Mouse (Mus musculus) embryonic facial prominence, embryonic 14.5 days (tissue): Measurements from ENCODE around the gene Pla2g4b. TPM values are rescaled to one million over a fixed set of nuclear protein-coding genes. Genes with fewer than 3 reads are reported as not detected.

Experiments
- ATAC-seq: fragments of 200-750 bp; cut with Nextera tagmentation; 2 replicates; pipeline ENCODE4 v1.8.0; 2017; ENCODE audit warnings: low read depth, moderate number of reproducible peaks, moderate TSS enrichment
- DNase-seq: peaks from one replicate; pipeline ENCODE4 v3.0.0-alpha.2; 2015; ENCODE audit warnings: low spot score
- H3K27ac ChIP-seq: fragments of 300-500 bp; sonication (generic); replicated peaks from 2 replicates; pipeline ENCODE4 v1.5.1; 2014; ENCODE audit warnings: low read depth, mild to moderate bottlenecking, low read length, moderate library complexity
- H3K27me3 ChIP-seq: fragments of 300-500 bp; sonication (generic); replicated peaks from 2 replicates; pipeline ENCODE4 v1.6.1; 2014; ENCODE audit warnings: low read length; ENCODE audit not compliant: control insufficient read depth, insufficient read depth
- H3K36me3 ChIP-seq: fragments of 300-500 bp; sonication (generic); 2 replicates; pipeline ENCODE4 v1.6.1; 2014; ENCODE audit warnings: low read length, mixed read lengths; ENCODE audit not compliant: control insufficient read depth, insufficient read depth
- H3K4me1 ChIP-seq: fragments of 300-500 bp; sonication (generic); 2 replicates; pipeline ENCODE4 v1.6.1; 2014; ENCODE audit warnings: antibody characterized with exemption, low read length; ENCODE audit not compliant: control insufficient read depth, insufficient read depth
- H3K4me2 ChIP-seq: fragments of 300-500 bp; sonication (generic); 2 replicates; pipeline ENCODE4 v1.6.1; 2014; ENCODE audit warnings: low read depth, mild to moderate bottlenecking, low read length, moderate library complexity, mixed read lengths
- H3K4me3 ChIP-seq: fragments of 300-500 bp; sonication (generic); 2 replicates; pipeline ENCODE4 v1.5.1; 2014; ENCODE audit warnings: low read depth, mild to moderate bottlenecking, low read length
- H3K9ac ChIP-seq: fragments of 300-500 bp; sonication (generic); 2 replicates; pipeline ENCODE4 v1.6.1; 2014; ENCODE audit warnings: low read depth, mild to moderate bottlenecking, low read length, moderate library complexity, mixed read lengths
- H3K9me3 ChIP-seq: fragments of 300-500 bp; sonication (generic); 2 replicates; pipeline ENCODE4 v1.6.1; 2016; ENCODE audit warnings: low read length; ENCODE audit not compliant: control insufficient read depth
- WGBS: fragments of 180-500 bp; shearing (Covaris S2); extraction: QIAGEN DNeasy Blood & Tissue Kit; methylation state at CpG from one replicate; pipeline ENCODE4 v1.1.7; 2014; 5-methylcytosine and 5-hydroxymethylcytosine counted together
- polyA plus RNA-seq: library from polyadenylated mRNA; unstranded; fragments of >200 nt; fragmentation: Nextera tagmentation; extraction: Ambion mirVana; gene quantifications from 2 replicates; pipeline ENCODE4 v1.2.1, GENCODE M21; 2014

Pla2g4b gene
- polyA plus RNA-seq, 1 experiment from 2014 or later = 2.1 TPM

DNA sequence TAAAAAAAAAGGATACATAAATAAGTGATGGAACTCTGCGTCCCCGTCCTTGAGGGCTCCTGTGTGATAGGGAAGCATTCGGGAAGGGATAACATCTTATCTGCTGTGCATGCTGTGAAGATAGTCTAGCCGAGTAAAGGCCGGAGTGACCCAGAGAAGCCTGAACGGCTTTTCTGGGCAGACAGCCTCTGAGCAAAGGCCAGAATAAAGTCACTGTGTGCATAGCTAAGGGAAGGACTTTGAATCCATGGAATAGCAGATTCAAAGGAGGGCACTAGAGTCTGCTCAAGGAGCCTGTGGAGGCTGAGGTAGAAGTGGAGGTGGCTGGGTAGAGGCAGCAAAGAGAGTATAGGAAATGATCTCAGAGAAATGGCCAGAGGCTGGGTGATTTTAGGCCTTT is 38.4 kb upstream of the Pla2g4b start:
- peaks cover 16% of the 10 kb centered on the region for H3K36me3 ChIP-seq
- DNase-seq = no peak
- peaks cover 29% of the 10 kb centered on the region for H3K4me1 ChIP-seq
- 86% methylated on average over 6 of the region's 6 CpGs for WGBS
- H3K4me3 ChIP-seq = no peak overlapping the region
- H3K9me3 ChIP-seq = no peaks in the 10 kb centered on the region
- H3K4me2 ChIP-seq = no peak overlapping the region
- ATAC-seq = no peak
- H3K27ac ChIP-seq = peak overlapping the region; percentile 91
- H3K27me3 ChIP-seq = no peaks in the 10 kb centered on the region
- H3K9ac ChIP-seq = peak overlapping the region; percentile 41; the same call in 1 of the 2 replicates

DNA sequence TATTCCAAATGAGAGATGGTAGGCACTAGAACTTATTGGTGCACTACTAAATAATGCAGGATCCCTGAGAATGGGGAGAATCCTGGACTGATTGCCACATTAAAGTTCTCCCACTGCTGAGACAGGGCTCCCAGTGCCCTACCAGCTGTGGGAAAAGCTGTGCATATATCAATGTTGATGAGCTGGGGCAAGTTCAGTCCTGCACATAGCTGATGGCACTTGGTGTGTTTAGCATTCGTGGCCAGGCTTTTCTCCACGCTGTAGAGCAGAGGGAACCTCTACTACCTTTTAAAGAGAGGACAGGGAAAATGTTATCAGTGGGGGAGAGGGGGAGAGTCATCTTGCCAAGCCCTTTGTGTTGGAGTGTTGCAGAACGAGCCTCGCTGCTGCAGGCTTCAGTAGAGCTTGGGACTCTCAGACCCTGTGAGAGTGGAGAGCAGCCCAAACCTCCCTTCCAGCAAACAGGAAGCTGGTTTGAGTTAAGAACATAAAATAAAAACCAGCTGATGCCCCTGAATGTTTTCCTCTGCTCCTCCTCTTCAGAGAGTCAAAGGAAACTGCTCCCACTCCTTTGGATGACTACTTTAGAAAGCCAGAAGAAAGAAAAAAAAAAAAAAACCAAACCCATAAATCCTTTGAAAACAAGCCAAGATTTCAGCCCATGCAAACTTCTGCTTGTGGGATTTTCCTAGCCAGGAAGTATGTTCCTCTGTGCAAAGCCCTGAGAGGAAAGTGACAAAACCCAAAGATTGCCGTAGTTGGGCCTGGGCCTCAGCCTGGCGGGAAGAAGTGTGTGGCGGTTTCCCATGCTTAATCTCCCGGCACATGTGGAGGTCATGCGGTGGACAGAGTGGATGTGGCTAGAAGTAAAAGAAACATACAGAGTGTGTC is 37.6 kb upstream of the Pla2g4b start:
- Histone ChIP-seq H3K9me3 (no peaks in the 10 kb centered on the region), H3K36me3 (peaks cover 17% of the 10 kb centered on the region), H3K4me3 (no peak overlapping the region), H3K4me1 (peaks cover 29% of the 10 kb centered on the region), H3K27ac (peak overlapping the region; percentile 91), H3K9ac (peak overlapping the region; percentile 41; the same call in 1 of the 2 replicates), H3K4me2 (peak overlapping the region; percentile 19; the same call in 1 of the 2 replicates), H3K27me3 (no peaks in the 10 kb centered on the region)
- ATAC-seq (peak; percentile 81), DNase-seq (peak; percentile 91)
- 22% methylated on average over 9 of the region's 9 CpGs for WGBS

DNA sequence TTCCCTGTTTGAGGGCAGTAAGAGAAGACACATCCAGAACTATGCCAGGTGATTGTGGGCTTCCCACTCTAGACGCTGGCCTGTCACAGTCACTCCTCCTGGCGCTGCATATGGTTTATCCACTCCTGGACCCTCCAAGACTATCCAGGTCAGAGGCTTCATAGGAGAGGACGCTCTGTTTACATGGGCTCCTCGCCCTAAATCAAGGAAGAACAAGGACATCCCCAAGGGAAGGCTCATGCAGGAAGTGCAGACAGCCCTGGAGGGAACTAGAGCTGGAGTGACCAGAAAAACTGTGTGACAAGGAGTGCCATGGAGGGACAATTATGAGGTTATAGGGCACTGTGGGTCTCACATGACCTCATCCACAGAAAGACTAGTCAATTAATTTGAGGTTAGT is 35.9 kb upstream of the Pla2g4b start:
- H3K27ac ChIP-seq = peak overlapping the region; percentile 91
- H3K9ac ChIP-seq = no peak overlapping the region
- DNase-seq = no peak
- 83% methylated on average over 4 of the region's 4 CpGs for WGBS
- peaks cover 33% of the 10 kb centered on the region for H3K4me1 ChIP-seq
- no peaks in the 10 kb centered on the region for H3K27me3 ChIP-seq
- H3K4me2 ChIP-seq = no peak overlapping the region
- no peak overlapping the region for H3K4me3 ChIP-seq
- H3K36me3 ChIP-seq = peaks cover 20% of the 10 kb centered on the region
- no peaks in the 10 kb centered on the region for H3K9me3 ChIP-seq
- ATAC-seq = no peak

DNA sequence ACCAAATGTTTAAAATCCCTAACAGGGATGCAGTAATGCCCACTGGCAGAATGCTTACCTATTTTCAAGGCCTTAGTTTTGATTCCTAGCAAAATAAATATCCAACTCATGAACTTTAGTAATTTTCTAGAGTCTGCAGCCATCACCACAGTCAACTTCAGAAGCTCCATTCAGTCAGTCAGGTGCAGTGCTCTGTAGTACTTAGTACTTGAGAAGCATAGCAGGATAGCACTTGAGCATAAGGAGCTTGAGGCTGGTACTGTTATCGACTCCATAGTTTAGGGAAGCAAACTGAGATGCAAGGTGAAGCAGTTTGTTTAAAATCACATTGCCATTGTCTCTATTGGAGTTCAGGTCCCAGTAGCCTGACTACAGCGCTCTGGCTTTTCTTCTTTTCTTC is 33.5 kb upstream of the Pla2g4b start:
- WGBS = 92% methylated on average over 2 of the region's 2 CpGs
- Histone ChIP-seq H3K9me3 (no peaks in the 10 kb centered on the region), H3K27me3 (no peaks in the 10 kb centered on the region), H3K4me3 (no peak overlapping the region), H3K4me1 (peaks cover 30% of the 10 kb centered on the region), H3K9ac (no peak overlapping the region), H3K27ac (no peak overlapping the region), H3K36me3 (peaks cover 29% of the 10 kb centered on the region), H3K4me2 (no peak overlapping the region)
- DNase-seq (no peak), ATAC-seq (no peak)

DNA sequence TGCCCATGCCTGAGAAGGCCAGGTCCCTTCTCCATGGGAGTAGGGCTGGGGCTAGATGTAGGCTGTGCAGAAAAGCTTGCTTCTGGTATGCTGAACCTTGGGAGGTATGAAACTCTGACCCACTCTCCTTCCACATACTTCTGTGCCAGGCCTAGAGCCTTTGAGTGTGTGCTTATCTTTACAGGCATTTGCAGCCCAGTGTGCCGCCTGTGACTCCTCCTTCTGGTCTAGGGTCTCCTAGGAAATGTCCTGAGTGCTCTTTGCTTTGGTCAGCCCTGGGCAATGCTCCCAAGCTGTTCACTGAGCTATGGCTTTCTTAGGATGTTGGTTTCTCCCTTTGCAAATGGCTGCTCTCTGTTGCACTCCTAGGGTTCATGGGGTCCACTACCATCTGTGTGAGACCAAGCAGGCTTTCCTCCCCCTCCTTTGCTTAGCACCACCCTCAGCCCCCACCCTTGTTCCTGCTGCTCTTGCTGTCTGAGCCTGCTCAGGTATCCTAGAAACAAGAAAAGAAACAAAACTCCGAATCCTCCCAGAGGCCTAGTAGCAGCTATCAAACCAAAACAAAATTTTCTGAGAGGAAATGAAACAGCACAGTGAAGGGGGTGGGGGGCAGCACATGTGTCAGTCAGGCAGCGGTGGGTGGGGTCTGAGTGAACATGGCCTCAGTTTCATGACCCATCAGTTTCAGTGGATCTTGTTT is 32.2 kb upstream of the Pla2g4b start:
- no peak overlapping the region for H3K4me2 ChIP-seq
- ATAC-seq (no peak), DNase-seq (peak; percentile 5)
- H3K9me3 ChIP-seq = no peaks in the 10 kb centered on the region
- no peak overlapping the region for H3K4me3 ChIP-seq
- H3K4me1 ChIP-seq = peaks cover 20% of the 10 kb centered on the region
- WGBS = 55% methylated on average over 3 of the region's 3 CpGs
- no peak overlapping the region for H3K9ac ChIP-seq
- H3K27ac ChIP-seq = no peak overlapping the region; the same call in 1 of the 2 replicates
- no peaks in the 10 kb centered on the region for H3K27me3 ChIP-seq
- H3K36me3 ChIP-seq = peaks cover 30% of the 10 kb centered on the region

DNA sequence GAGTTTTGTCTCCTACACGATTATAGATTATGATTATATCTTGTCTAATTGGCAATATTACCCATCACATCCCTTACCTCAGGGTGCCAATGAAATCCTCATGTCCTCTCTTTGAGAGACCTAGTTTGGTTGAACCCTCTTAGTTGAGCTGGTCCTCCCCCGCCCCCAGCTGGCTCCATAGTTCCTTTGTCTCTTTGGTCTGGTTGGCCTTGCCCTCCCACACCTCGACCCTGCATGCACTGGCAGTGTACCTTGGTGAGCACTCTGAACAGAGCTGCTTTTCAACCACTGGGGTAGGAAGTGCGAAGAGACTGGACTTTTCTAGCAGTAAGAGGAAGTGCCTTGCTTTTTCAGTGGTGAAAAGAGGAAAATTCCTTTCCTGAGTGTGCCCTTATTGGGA is 31.3 kb upstream of the Pla2g4b start:
- ATAC-seq = no peak
- Histone ChIP-seq H3K36me3 (peaks cover 30% of the 10 kb centered on the region), H3K9me3 (no peaks in the 10 kb centered on the region), H3K27ac (no peak overlapping the region), H3K4me3 (no peak overlapping the region), H3K4me2 (no peak overlapping the region), H3K9ac (no peak overlapping the region), H3K4me1 (peaks cover 11% of the 10 kb centered on the region), H3K27me3 (no peaks in the 10 kb centered on the region)
- no peak for DNase-seq
- WGBS = 72% methylated on average over 4 of the region's 4 CpGs

DNA sequence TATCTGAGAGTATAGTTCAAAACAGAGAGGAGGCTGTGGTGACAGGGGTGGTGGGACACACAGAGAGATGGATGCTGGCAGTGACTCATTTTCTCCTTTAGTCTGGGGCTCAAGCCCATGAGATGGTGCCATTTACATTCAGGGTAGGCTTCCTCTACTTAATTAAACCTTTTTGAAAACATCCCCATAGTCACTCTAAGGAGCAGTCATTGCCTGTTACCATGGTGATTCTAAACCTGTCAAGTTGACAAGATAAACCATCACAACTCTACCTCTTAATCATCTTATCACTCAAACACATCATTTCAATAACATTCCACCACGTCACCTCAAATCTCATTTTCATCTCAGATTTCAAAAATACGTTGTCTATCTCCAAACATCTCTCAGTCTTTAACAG is 29.2 kb upstream of the Pla2g4b start:
- no peak overlapping the region for H3K27ac ChIP-seq
- peaks cover 5% of the 10 kb centered on the region; the same call in 1 of the 2 replicates for H3K4me1 ChIP-seq
- no peak overlapping the region for H3K9ac ChIP-seq
- H3K9me3 ChIP-seq = no peaks in the 10 kb centered on the region
- peaks cover 23% of the 10 kb centered on the region for H3K36me3 ChIP-seq
- H3K4me2 ChIP-seq = no peak overlapping the region
- 76% methylated on average over 2 of the region's 2 CpGs for WGBS
- no peaks in the 10 kb centered on the region for H3K27me3 ChIP-seq
- DNase-seq = no peak
- H3K4me3 ChIP-seq = no peak overlapping the region
- ATAC-seq = no peak

DNA sequence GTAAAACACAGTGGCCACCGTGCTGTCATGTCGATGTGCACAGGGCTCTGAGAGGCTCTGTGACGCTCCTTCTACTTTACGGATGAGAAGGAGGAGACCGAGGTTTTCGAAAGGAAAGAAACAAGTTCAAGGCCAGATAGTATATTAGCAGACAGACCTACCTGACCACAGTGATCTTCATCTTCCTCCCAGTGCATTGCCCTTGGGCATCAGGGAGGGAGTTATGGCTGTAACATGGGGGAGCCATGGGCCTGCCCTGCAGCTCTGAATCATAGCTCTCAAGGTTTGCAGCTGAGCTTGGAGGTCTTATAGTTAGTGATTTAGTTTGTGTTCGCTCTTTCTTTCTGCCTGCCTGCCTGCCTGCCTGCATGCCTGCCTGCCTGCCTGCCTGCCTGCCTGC is 26.5 kb upstream of the Pla2g4b start:
- H3K9me3 ChIP-seq = no peaks in the 10 kb centered on the region
- H3K27ac ChIP-seq = no peak overlapping the region
- H3K36me3 ChIP-seq = 0 out of 2 replicates have a peak, but pooled peaks cover 15% of the 10 kb centered on the region
- no peak for DNase-seq
- no peaks in the 10 kb centered on the region for H3K27me3 ChIP-seq
- H3K9ac ChIP-seq = no peak overlapping the region
- ATAC-seq = no peak
- H3K4me2 ChIP-seq = no peak overlapping the region
- H3K4me1 ChIP-seq = no peaks in the 10 kb centered on the region
- no peak overlapping the region for H3K4me3 ChIP-seq
- 95% methylated on average over 7 of the region's 7 CpGs for WGBS
